Mouse (Mus musculus): ENCODE measurements around the gene Serpinb6b.
"Not testable (repeated sequence)": the region's sequence is repeated elsewhere in the genome, so short reads cannot be mapped to it uniquely, and the experiment has no call there.

Serpinb6b gene

DNA sequence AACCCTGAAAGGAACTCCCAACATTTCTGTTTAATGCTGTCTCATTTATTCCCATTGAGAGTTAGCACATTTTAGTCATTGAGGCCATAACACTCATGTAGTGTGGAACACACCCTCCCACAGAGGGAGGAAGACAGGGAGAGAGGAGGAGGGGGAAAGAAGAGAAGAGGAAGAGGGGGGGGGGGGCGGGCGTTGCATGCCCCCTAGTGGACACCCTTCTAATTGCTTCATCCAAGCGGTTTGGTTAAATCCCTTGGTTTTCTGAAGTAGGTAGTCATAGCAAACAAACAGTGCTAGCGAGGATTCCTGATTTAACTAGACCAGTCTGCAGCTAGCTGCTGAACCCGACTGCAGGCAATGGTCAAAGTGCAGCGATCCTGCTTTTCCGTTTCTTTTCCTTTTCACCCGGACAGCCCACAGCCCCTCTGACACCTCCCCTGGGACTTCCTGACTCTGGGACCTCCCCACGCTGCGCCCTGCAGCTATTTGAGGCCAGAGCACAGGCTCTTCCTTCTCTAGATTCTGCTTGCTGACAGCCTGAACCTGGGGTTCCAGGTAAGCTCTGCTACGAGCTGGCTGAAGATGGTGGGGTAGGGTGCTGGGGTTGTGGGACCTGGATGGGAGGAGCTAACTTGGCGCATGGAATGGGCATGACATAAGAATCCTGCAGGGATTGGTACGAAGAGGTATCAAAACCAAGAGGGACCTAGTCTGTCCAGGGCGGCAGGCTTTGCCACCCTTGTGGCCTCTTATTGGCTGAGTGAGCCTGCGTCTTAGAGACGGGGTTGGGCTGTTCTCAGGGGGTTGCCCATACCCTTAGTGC is at the start of gene Serpinb6b:
Serpinb6b (plus strand) TSS at position 221 of the 823 bp plus-strand sequence.
- Histone ChIP-seq H3K27me3 (ENCODE audit: insufficient read depth, low read length) (no peaks in the 10 kb centered on the region), H3K4me3 (replicated peaks; ENCODE audit: low read length) (peak within 1 kb of the TSS; percentile 23; the same call in 1 of the 2 replicates), H3K9me3 (ENCODE audit: low read length) (0 out of 2 replicates have a peak, but pooled peaks cover 5% of the 10 kb centered on the region), H3K36me3 (ENCODE audit: insufficient read depth, low read length) (no peaks in the 10 kb centered on the region), H3K4me1 (replicated peaks; ENCODE audit: low read depth, low read length) (peaks cover 4% of the 10 kb centered on the region)
- TF ChIP-seq CTCF (conservative IDR thresholded peaks at IDR 0.05; ENCODE audit: low read length) (peak; percentile 22), POU5F1 (IDR thresholded peaks at IDR 0.05; ENCODE audit: borderline replicate concordance, low read length) (no peak)

DNA sequence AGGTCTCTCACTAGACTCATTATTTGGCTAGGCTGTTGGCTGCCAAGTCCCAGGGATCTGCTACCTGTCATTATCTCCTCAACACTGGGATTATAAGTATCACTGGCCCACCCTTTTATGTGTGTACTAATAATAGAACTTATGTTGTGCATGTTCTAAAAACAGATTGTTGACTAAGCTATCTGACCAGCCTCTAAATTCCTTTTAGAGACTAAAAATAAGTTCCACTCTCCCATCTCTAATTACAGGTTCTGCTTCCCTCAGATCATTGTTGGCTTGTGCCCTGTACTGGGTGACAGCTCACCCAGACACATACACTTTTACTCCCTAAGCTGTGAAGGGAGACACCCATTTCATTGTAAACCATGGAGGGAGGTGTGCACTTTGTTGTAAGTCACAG is 42.4 kb upstream of the Serpinb6b start:
- Histone ChIP-seq H3K4me3 (replicated peaks; ENCODE audit: low read length) (no peak overlapping the region), H3K9me3 (ENCODE audit: low read length) (peaks cover 8% of the 10 kb centered on the region), H3K27me3 (ENCODE audit: insufficient read depth, low read length) (no peaks in the 10 kb centered on the region), H3K36me3 (ENCODE audit: insufficient read depth, low read length) (no peaks in the 10 kb centered on the region), H3K4me1 (replicated peaks; ENCODE audit: low read depth, low read length) (no peaks in the 10 kb centered on the region)
- no peak for TF ChIP-seq POU5F1 (IDR thresholded peaks at IDR 0.05; ENCODE audit: borderline replicate concordance, low read length)
- TF ChIP-seq NANOG (IDR thresholded peaks at IDR 0.05; ENCODE audit: borderline replicate concordance, low read length), result no peak
- TF ChIP-seq CTCF (conservative IDR thresholded peaks at IDR 0.05; ENCODE audit: low read length), result no peak

DNA sequence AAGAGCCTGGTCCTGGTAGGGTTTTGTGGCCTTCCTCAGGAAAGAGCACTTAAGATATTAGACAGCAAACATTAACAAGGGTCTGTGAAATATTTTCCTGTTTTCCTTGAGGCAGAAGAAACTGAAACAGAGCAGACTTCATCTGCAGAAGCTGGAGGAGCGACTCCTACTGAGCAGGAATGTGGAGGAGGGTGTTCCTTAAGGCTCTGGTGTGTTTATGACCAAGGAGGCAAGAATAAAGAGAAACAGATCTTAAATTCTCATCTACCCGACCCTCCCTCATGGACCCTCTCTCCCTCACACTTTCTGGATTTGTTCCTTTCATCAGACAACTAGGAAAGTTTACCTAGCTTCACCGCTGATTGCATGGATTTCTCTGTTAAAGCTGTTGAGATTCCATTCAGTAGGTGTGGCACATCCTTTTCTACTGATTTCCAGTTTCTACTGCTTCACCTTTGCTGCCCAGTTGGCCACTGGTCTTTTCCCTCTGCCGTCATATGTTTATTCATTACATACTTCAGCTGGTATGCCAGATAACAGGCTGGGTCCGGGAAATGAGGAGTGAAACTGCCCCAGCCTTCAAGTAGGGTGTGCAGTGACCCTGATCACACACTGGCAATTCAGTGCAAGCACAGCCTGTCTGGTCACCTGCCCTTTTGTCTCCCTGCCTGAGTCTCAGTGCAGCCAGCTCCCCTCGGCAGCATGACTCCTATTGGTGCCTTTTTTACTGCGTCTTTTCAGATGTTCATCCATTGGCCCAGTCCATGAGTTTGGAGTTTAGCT is 40.2 kb upstream of the Serpinb6b start:
- Histone ChIP-seq H3K4me3 (replicated peaks; ENCODE audit: low read length) (no peak overlapping the region), H3K36me3 (ENCODE audit: insufficient read depth, low read length) (no peaks in the 10 kb centered on the region), H3K27me3 (ENCODE audit: insufficient read depth, low read length) (no peaks in the 10 kb centered on the region), H3K4me1 (replicated peaks; ENCODE audit: low read depth, low read length) (no peaks in the 10 kb centered on the region), H3K9me3 (ENCODE audit: low read length) (no peaks in the 10 kb centered on the region)
- TF ChIP-seq CTCF (conservative IDR thresholded peaks at IDR 0.05; ENCODE audit: low read length) (no peak), NANOG (IDR thresholded peaks at IDR 0.05; ENCODE audit: borderline replicate concordance, low read length) (no peak), POU5F1 (IDR thresholded peaks at IDR 0.05; ENCODE audit: borderline replicate concordance, low read length) (no peak)

DNA sequence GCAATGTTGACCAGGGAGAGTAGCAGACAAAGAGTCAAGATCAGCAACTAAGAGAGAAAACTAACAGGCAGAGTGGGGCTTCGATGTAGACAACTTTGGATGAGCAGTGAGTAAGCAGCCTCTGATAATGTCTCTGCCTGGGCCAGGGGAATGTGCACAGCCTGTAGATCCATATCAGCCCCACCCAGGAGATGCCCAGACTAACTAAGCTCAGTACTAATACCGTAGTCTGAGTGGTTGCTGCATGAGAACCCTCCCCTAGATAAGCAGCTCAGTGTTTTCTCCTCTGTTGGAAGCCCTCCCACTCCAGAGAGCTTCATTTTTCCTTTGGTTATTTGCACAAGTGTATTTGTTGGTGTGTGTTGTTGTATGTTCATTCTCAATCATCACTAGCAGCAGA is 38.3 kb upstream of the Serpinb6b start:
- H3K36me3 ChIP-seq (ENCODE audit: insufficient read depth, low read length), result no peaks in the 10 kb centered on the region
- H3K4me1 ChIP-seq (replicated peaks; ENCODE audit: low read depth, low read length), result no peaks in the 10 kb centered on the region
- TF ChIP-seq POU5F1 (IDR thresholded peaks at IDR 0.05; ENCODE audit: borderline replicate concordance, low read length) (no peak), NANOG (IDR thresholded peaks at IDR 0.05; ENCODE audit: borderline replicate concordance, low read length) (no peak), CTCF (conservative IDR thresholded peaks at IDR 0.05; ENCODE audit: low read length) (no peak)
- no peaks in the 10 kb centered on the region for H3K9me3 ChIP-seq (ENCODE audit: low read length)
- H3K4me3 ChIP-seq (replicated peaks; ENCODE audit: low read length), result no peak overlapping the region
- H3K27me3 ChIP-seq (ENCODE audit: insufficient read depth, low read length), result no peaks in the 10 kb centered on the region

DNA sequence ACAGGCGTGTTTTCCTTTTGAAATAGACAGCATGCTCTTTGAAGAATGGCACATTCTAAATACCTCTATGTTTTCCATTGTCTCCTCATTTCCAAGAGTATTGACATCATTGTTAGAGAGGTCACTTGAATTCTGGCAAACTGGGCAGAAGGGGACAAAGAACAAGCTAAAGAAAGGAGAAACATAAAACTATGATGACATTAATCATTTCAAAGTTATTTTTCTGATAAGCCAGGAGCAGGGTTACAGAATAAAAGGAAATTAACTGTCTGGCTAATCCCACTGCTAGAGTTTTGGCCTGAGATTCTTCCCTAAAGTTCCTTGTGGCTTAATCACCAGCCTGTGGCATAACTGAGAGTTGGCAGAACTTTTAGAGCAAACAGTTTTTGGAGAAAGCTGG is 37.8 kb upstream of the Serpinb6b start:
- TF ChIP-seq NANOG (IDR thresholded peaks at IDR 0.05; ENCODE audit: borderline replicate concordance, low read length) (no peak), POU5F1 (IDR thresholded peaks at IDR 0.05; ENCODE audit: borderline replicate concordance, low read length) (no peak), CTCF (conservative IDR thresholded peaks at IDR 0.05; ENCODE audit: low read length) (no peak)
- Histone ChIP-seq H3K4me3 (replicated peaks; ENCODE audit: low read length) (no peak overlapping the region), H3K36me3 (ENCODE audit: insufficient read depth, low read length) (no peaks in the 10 kb centered on the region), H3K9me3 (ENCODE audit: low read length) (no peaks in the 10 kb centered on the region), H3K4me1 (replicated peaks; ENCODE audit: low read depth, low read length) (no peaks in the 10 kb centered on the region), H3K27me3 (ENCODE audit: insufficient read depth, low read length) (no peaks in the 10 kb centered on the region)

DNA sequence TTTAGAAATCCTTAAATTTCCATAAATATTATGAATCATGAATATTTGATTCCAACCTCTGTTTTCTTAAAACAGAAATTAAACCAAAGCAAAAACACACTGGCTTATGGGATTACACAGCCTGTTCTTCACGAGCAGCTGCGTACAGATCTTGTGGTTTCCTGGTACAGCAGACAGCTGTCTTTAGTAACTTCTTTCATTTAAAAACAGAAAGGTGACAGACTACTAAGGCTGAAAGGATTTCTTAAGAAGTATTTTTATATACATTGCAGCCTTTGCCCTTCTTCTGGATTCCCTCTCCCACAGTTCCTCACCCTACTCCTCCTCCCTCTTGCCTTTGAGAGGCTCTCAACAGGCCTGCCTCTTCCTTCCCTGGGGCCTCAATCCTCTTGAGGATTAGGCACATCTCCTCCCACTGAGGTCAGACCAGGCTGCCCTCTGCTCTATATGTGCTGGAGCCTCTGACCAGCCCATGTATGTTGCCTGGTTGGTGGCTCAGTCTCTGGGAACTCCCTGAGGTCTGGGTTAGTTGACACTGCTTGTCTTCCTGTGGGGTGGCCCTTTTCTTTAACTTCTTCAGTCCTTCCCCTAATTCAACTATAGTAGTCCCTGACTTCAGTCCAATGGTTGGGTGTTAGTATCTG is 35.8 kb upstream of the Serpinb6b start:
- TF ChIP-seq CTCF (conservative IDR thresholded peaks at IDR 0.05; ENCODE audit: low read length), result no peak
- no peak for TF ChIP-seq NANOG (IDR thresholded peaks at IDR 0.05; ENCODE audit: borderline replicate concordance, low read length)
- no peak for TF ChIP-seq POU5F1 (IDR thresholded peaks at IDR 0.05; ENCODE audit: borderline replicate concordance, low read length)
- Histone ChIP-seq H3K27me3 (ENCODE audit: insufficient read depth, low read length) (no peaks in the 10 kb centered on the region), H3K4me3 (replicated peaks; ENCODE audit: low read length) (no peak overlapping the region), H3K4me1 (replicated peaks; ENCODE audit: low read depth, low read length) (no peaks in the 10 kb centered on the region), H3K36me3 (ENCODE audit: insufficient read depth, low read length) (no peaks in the 10 kb centered on the region), H3K9me3 (ENCODE audit: low read length) (no peaks in the 10 kb centered on the region)

DNA sequence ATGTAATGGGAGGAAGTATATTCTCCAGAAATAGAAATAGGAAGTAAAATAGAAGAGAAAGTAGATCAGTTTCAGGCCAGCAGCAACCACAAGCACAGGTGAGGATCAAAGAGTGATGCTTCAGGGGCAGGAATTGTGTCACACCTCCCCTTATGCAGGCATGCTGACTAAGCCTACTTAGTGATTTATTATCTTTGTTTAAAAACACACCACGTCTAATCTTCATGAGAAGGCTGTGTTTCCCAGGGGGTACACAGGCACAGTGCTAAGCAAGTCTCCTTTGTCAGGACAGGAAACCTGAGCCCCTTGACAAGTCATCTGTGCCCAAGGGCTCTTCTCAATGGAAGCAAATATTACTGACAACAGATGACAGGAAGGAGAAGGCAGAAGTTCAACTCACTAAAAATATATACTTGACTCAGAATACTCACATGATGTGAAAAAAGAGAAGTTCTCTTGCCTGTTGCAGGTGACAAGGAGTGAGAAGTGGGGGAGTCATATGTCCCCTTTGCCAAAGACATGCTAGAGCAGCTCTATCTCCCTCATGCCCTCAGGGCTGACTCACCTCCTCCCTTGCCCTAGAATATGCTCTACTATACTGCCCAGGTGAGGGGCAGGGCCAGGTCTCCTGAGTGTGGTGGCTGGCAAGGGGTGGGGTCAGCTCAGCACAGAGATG is 30.2 kb upstream of the Serpinb6b start:
- Histone ChIP-seq H3K9me3 (ENCODE audit: low read length) (peaks cover 43% of the 10 kb centered on the region), H3K27me3 (ENCODE audit: insufficient read depth, low read length) (no peaks in the 10 kb centered on the region), H3K4me3 (replicated peaks; ENCODE audit: low read length) (no peak overlapping the region), H3K4me1 (replicated peaks; ENCODE audit: low read depth, low read length) (no peaks in the 10 kb centered on the region), H3K36me3 (ENCODE audit: insufficient read depth, low read length) (no peaks in the 10 kb centered on the region)
- TF ChIP-seq CTCF (conservative IDR thresholded peaks at IDR 0.05; ENCODE audit: low read length), result no peak
- TF ChIP-seq POU5F1 (IDR thresholded peaks at IDR 0.05; ENCODE audit: borderline replicate concordance, low read length), result no peak
- no peak for TF ChIP-seq NANOG (IDR thresholded peaks at IDR 0.05; ENCODE audit: borderline replicate concordance, low read length)

DNA sequence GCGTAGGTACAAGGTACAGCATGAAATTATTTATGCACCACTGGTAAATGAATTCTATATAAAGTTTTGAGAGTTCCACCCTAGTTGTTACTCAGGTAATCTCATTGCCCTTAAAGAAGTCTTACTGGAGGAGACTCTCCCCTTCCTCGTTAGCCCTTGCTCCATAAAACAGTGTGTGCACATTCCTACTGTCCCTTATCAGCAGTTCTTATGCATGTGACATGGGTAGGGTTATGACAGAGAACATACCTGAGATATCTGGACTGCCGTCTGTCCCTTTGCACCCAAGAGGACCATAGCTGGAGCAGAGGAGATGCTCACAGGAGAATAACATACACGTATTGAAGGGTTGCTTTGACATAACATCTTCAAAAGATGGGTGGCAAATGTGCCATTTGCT is 26.7 kb upstream of the Serpinb6b start:
- H3K27me3 ChIP-seq (ENCODE audit: insufficient read depth, low read length); H3K4me1 ChIP-seq (replicated peaks; ENCODE audit: low read depth, low read length); H3K36me3 ChIP-seq (ENCODE audit: insufficient read depth, low read length); H3K4me3 ChIP-seq (replicated peaks; ENCODE audit: low read length): not testable (repeated sequence)
- peaks cover 55% of the 10 kb centered on the region for H3K9me3 ChIP-seq (ENCODE audit: low read length)

DNA sequence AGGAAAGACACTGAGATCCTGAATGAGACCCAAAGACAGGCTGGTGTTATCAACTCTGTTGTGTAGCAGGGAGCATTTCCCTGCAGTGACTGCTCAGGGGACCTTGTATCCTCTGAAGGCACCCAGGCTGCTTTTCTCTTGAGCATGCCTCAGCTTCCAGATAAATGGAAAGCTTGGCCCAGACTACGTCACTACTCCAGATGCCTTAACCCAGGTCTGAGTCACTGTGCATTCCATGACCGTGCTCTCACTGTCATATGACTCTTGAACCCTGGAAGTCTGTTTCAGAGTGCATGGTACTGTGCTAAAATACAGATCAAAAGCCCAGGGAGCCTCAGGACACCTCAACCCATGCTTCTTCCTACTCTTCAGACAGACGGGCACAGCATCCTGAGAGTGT is 25.8 kb upstream of the Serpinb6b start:
- H3K9me3 ChIP-seq (ENCODE audit: low read length), result peaks cover 64% of the 10 kb centered on the region
- H3K4me3 ChIP-seq (replicated peaks; ENCODE audit: low read length); H3K36me3 ChIP-seq (ENCODE audit: insufficient read depth, low read length): not testable (repeated sequence)

More for the DNA sequence above, 25.8 kb upstream of the Serpinb6b start:
- H3K27me3 ChIP-seq (ENCODE audit: insufficient read depth, low read length); H3K4me1 ChIP-seq (replicated peaks; ENCODE audit: low read depth, low read length): not testable (repeated sequence)

All from E14TG2a.4 (cell line).